Mouse (Mus musculus) frontal cortex, postnatal 14 days (tissue): ENCODE measurements at regions not wholly inside any gene's neighbourhood (a gene's known extent, or its start where the extent isn't known, plus 50 kb on each side); places are given as distances from the start of the nearest gene placed in this dataset.
A peak's percentile ranks its signal among the peaks of the same experiment; 100 is the strongest.
"Not testable (repeated sequence)": the region's sequence is repeated elsewhere in the genome, so short reads cannot be mapped to it uniquely, and the experiment has no call there.

ENCODE experiments used
- DNase-seq, 2 experiments: peaks; one replicate each; pipeline ENCODE4 v3.0.0; 2022; ENCODE audit warnings: low spot score in 2 of 2

DNA sequence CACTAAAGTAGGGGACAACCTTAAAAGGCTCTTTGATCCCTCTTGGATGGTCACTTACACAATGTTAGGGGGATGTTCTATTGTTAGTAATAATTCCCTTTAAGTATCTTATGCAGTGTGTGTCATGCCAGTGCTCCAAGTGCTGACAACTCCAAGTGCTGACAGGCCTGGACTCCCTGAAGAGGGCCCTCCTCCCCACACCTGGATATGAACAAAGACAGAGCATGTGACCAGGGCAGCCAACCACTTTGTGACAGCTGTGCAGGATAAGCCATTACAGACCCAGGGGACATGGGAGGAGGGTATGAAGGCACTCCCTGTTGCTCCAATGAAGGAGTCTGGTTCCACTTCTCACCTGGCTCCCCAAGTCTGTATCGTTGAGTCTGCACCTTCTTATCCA, 224.7 kb downstream of the Adamts15 start:
- DNase-seq, result no peak

DNA sequence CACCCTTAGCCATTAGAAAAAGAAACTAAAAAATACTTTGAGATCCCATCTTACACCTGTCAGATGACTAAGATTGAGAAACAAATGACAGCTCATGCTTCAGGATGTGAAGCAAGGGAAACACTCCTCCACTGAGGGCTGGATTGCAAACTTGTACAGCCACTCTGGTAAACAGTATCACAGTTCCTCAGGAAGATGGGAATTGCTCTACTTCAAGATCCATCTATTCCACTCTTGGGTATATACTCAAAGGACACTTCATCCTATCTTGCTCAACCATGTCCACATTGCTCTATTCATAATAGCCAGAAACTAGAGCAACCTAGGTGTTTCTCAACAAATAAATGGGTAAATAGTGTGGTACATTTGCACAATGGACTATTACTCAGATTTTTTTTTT, 241.2 kb downstream of the Snx19 start:
- DNase-seq, result no peak

DNA sequence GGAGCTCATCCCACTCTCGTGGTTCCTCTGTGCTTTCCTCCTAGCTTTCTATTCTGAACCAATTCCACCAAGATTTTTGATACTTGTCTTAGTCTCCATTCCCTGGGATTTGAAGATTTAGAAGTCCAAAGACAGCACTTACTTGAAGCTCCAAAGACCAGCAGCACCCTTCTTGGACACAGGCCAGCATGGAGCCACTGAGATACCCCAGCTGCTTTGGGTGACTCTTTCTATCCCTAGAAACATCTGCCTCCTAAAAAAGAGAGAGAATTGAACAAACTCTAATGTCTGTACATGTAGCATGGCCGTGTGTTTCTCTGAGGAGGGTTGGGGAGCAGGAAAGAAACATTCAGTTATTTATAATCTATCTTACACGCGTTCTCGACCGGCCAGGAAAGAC, 235.5 kb downstream of the Snx19 start:
- no peak for DNase-seq

GRCm38 (mm10) chr9:30653961-30654360, 227.1 kb downstream of the Snx19 start:
- DNase-seq, result no peak

- DNase-seq, result no peak
Measured at GRCm38 (mm10) chr9:30653210-30653609, 226.3 kb downstream of the Snx19 start.

DNA sequence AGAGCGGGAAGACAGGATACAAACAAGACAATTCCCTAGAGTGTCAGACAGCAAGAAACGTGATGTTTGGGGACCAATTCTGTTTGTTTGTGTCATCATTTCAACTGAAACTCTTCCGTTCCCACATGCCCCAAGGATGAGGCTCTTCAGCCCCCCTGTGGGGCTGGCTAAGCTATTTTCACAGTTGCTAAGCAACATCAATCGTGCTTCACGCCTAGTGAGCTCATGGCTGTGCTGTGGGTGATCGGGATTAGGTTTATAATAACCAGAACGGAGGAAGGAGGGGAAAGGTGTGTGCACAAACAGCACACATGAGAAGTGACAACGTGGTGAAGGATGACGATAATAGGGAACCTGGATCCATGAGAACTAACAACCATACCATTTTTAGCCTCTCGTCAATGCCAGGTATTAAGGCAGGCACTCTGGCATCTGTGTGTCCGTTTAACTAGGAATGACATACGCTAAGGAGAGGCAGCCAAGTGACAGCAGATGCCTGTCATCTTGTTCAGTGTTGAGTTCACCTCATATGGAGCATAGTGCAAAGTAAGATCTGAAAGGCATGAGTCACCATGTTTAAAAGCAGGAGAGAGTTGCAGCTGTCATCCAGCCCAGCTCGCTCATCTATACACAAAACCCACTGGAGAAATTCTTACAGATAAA, 222.6 kb downstream of the Snx19 start:
- DNase-seq, result peak in 1 of 2 experiments; percentile 15

DNA sequence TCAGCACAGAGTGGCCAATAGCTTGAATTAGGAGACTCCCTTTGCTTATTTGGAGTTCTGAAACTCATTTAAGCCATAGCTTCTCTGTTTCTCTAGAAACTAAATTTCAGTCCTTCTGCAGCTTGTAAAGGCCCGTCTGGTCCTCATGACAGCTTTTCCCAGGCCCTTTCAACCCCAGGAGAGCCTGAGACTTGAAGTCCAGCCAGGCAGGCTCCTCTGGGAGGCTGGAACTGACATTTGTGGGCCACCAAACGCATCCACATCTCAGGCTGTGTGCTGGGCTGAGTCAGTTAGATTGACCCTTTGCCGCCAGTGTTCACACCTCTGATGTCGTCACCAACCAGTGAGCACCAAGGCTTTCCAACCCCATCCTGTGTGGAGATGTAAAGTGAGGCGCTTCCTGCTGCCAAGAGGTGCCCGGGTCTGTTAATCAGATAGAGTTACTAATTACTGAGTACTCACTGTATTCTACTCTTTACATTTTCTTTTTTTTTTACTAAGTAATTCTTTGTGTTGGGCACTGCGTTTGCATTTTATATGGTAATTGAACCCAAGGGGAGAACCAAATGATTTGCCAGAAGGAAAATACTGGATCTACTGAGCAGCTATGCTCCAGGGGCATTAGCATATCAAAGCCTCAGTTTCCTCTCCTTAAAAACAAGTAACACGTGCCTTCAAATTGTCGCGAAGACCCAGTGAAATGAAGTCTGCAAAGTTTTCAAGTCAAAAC, 207.0 kb downstream of the Snx19 start:
- DNase-seq, result no peak

DNA sequence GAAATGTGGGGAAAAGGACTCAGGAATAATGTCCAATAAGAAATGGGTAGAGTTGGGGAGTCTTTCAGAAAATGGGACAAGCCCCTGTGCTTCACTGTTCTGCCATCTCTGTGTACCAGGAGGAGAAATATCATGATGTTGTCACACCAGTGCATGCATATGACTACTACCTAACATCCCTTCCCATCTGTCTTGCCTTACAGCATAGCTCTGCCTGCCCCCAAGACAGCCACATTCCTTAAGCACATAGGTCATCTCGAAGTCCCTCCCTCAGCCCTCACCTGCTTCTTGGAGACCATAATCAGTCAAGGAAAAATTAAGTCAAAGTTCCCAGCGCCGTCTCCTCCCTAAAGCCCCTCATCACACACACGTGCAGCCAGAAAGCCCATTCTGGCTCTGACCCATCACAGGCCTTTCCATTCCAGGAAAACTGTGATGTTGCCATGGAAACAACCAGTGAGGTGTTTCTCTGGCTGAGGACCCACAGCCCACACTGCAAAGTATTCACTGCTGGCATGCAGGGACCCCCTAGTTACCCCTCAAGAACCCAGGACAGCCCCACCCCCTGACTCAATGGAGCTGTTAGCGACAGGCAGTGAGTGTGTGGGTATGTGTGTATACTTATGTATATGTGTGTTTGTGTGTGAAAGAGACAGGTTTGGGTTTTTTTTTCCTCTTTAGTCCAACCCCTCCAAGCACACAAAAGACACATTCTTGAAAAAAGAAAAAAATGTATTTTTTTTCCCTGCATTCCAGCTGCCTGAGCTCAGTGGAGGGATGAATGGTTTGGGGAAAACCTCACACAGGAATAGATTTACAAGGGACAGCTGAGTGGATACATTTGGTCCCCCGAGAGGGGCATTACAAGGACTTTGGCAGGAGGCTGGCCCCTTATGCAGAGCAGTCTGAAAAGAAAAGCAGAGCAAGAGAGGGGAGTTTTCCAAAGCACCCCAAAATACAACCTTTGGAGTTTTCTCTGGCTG, 205.5 kb downstream of the Snx19 start:
- DNase-seq, result peak in 1 of 2 experiments; percentile 17

DNA sequence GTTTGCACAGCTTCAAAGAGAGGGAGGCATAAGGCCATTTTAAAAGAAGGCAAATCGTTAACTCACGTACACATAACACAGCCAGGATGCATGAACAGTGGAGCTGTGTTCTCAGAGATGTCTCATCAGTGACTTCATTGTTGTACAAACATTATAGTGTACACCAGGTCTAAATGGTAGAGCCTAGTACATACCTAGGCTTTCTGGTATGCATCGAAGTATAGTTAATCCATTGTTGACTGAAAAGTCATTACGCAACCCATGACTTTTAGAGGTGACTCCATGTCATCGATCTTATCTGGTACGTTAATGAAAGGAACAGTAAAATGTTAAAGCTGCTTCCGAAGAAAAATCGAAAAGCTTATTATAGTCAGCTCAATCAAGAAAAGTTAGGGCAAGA, 198.7 kb downstream of the Snx19 start:
- DNase-seq, result no peak

- no peak for DNase-seq
Measured at GRCm38 (mm10) chr9:30625090-30625489, 198.2 kb downstream of the Snx19 start.

DNA sequence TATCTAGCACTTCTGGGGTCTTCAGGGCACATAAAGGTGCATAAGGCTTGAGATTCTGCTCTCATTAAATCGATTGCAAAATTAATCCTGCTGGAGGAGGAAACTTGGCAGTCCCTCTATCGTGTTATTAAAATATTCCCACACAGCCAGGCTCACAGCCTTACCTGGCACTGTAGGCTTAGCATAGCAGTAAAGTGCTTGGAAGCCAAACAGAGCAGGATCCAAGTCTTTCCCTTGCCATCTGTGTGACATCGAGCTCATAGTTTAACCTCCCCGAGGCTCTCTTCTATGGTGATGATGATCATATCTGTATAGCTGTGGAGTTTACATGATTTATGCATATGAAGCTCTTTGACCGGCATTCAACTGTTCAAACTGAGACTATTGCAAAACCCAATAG, 197.6 kb downstream of the Snx19 start:
- DNase-seq, result no peak

DNA sequence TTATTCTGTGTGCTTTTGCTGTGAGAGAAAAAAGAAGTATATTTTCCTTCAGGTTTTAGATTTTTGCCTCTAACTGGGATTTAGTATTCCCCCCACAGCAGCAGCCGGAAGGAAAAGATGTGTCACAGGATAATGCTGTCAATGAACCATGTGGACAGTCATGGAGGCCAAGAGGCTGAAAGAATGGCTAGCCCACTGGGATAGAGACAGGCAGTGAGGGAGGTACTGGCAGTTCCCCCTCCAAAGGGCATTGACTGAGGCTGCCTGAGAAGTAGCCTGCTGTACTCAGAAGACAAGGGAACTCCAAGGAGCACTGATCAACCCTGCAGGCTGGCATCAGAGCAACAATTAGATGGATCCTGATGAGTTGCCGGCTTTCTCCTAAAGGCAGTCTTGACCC, 192.4 kb downstream of the Snx19 start:
- DNase-seq, result no peak

DNA sequence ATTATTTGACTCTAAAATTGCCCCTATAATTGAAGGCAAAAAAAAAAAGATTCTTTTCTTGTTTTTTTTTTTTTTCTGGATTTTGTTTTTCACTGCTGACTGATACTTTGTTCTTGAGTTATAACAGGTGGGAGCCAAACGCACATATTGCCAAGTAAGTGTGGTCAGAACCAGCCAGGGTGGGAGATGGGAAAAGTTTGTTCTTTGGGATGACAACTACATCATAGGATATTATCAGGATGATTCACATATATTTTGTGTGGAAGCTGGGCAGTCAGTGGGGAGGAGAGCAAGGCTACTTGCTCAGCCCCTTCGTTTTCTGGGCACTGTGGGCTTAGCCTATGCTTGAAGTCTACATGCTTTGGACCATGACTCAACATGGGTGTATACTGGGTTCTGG, 191.3 kb downstream of the Snx19 start:
- no peak for DNase-seq

- DNase-seq, result no peak
Measured at GRCm38 (mm10) chr9:30613715-30614114, 186.8 kb downstream of the Snx19 start.

- no peak for DNase-seq
Measured at GRCm38 (mm10) chr9:30613003-30613552, 186.2 kb downstream of the Snx19 start.

- DNase-seq, result no peak
Measured at GRCm38 (mm10) chr9:30610328-30610727, 183.4 kb downstream of the Snx19 start.

- no peak for DNase-seq
Measured at GRCm38 (mm10) chr9:30599756-30600155, 172.8 kb downstream of the Snx19 start.

DNA sequence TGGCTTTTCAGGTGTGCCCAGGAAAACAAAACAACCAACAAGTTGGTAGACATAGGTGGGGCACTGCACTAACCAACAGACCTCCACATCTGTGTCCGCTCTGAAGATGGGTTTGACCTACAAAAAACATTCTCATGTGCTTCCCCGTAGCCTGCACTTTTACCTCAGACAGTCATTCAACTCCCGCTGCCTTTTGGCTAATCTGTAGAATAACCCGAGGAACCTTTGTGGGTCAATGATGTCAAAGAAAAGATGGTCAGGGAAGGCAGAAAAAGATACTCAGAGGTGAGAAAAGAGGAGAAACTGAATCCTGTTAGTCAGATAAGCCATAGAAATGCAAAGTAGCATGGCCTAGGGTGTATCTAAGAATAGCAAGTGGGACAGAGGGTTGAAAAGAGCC, 170.8 kb downstream of the Snx19 start:
- no peak for DNase-seq

DNA sequence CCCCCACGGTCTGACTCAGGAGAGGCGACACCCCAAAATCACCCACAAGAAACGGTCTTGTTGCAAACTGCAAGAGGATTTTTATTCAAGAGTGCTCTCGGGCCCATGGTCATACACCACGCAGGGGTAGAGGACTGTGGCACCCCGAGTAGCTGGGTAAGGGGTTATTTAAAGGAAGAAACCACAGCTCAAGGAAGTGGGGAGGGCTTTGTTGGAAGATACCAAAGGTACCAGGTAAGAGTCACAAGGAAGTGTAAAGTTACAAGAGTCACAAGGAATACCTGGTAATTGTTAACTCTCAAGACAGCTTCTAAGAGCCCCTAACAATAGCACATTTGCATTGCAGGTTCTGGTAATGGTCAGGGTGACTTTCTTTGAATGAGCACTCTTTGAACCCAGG, 170.2 kb downstream of the Snx19 start:
- not testable (repeated sequence) for DNase-seq

- no peak for DNase-seq
Measured at GRCm38 (mm10) chr9:30592601-30593000, 165.7 kb downstream of the Snx19 start.

DNA sequence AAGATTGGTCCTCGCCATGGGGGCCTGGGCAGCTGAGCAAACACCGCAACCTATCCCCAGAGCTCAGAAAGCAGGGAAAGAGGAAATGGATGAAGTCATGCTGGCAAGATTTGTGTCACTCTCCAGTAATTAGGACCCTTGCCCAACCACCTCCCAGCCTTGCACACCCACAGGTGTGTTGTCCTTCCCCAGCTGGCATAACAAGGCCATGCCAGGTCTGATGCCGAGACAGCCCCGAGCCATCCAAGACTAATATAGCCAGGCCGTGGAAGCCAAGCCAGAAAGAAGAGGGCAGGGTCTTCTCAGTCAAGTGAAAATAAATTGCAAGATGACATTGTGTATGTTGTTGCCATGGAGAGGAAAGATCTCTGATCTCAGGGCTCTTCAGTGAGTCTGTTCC, 164.3 kb downstream of the Snx19 start:
- no peak for DNase-seq

GRCm38 (mm10) chr9:30590661-30591179, 163.8 kb downstream of the Snx19 start:
- DNase-seq, result peak; percentile 7 to 23
